Mouse (Mus musculus) forebrain, embryonic 11.5 days (tissue): ENCODE measurements around the gene Foxred1. TPM values are rescaled to one million over a fixed set of nuclear protein-coding genes. Genes with fewer than 3 reads are reported as not detected.

Experiments used
- polyA plus RNA-seq: library from polyadenylated mRNA; unstranded; fragments of >200 nt; fragmentation: Nextera tagmentation; extraction: Ambion mirVana; gene quantifications from 2 replicates; pipeline ENCODE4 v1.2.1, GENCODE M21; 2014

The Foxred1 gene
- polyA plus RNA-seq, 1 experiment from 2014 or later = 49.2 TPM

Other genes with a start within 250 kb of the Foxred1 start
- gene St3gal4, start 91.8 kb downstream of the Foxred1 start, polyA plus RNA-seq = 13.3 and 14.4 TPM in 2 replicates
- gene Dcps, start 35.0 kb downstream of the Foxred1 start, polyA plus RNA-seq = 104 and 113 TPM in 2 replicates
- 89.2 and 91.3 TPM in 2 replicates for gene Srpr, start 10.9 kb downstream of the Foxred1 start, polyA plus RNA-seq
- 17.1 and 17.3 TPM in 2 replicates for gene Tirap, start 10.8 kb downstream of the Foxred1 start, polyA plus RNA-seq
- gene Fam118b, start 56.8 kb upstream of the Foxred1 start, polyA plus RNA-seq = 68.9 and 75.4 TPM in 2 replicates
- gene Rpusd4, start 56.8 kb upstream of the Foxred1 start, polyA plus RNA-seq = 26.7 and 29.3 TPM in 2 replicates
- 16.4 and 17.2 TPM in 2 replicates for gene Cdon, start 210.1 kb upstream of the Foxred1 start, polyA plus RNA-seq